Mouse (Mus musculus) lung, postnatal 14 days (tissue): Measurements from ENCODE around the gene Col20a1.

Experiments used
- DNase-seq: peaks from one replicate; pipeline ENCODE4 v3.0.0; 2021

Gene Col20a1

GRCm38 (mm10) chr2:180996436-180996835 is 10.1 kb downstream of the Col20a1 start:
- peak; percentile 29 for DNase-seq

- DNase-seq: no peak
Observed at GRCm38 (mm10) chr2:180996905-180997304, 10.6 kb downstream of the Col20a1 start.

DNA sequence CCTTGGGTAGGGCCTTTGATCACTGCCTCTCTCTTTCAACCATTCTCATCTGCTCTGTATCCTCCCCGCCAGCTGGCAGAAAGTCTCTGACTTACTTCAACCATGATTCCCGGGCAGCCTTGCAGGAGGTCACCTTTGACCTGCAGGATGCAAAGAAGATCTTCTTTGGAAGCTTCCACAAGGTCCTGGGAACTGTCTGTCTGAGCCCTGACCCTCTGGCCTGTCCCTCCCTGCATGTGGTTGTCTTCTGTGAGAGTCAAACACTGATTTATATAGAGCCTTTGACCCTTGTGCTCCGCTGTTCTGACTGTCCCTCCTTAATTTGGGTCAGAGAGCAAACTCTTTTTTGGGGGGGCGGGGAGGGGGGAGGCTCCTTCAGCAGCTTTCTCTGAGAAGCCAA is 20.7 kb downstream of the Col20a1 start:
- no peak for DNase-seq

DNA sequence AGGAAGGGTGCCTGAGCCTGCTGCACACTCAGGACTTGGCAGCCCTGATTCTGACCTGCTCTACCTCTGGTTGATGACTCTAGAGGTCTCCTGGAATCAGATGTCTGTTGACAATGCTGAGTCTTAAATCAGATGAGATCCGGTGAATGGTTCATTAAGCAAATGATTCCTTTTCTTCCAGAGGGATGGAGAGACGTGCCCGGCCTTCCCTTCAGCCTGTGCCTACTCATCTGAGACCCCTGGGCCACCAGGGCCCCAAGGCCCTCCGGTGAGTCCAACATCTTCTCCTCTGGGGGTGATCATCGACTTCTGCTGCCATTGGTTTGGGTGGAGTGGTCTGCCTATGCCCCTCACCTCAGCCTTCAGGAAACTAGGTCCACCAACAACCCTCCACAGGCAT is 22.0 kb downstream of the Col20a1 start:
- DNase-seq: no peak

- DNase-seq: no peak
Observed at GRCm38 (mm10) chr2:181031406-181031934, 45.1 kb downstream of the Col20a1 start.

DNA sequence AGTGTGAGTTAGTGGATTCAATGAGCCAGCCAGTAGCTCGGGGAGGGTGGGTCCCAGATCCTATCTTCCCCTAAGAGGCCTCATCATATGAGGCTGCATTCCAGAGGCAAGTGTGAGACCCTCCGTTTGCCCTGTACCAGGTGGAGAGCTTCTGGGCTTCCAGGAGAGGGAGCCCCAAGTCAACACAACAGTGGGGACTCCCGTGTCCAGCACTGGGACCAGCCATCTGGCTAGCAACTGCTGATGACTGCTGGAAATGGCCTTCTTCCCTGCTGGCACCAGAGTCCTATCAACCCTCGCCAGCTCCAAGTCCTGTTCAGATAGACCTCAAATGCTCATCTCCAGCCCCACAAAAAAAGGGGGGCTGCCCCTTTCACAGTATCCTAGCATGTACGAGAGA is 46.1 kb downstream of the Col20a1 start:
- peak; percentile 18 for DNase-seq

DNA sequence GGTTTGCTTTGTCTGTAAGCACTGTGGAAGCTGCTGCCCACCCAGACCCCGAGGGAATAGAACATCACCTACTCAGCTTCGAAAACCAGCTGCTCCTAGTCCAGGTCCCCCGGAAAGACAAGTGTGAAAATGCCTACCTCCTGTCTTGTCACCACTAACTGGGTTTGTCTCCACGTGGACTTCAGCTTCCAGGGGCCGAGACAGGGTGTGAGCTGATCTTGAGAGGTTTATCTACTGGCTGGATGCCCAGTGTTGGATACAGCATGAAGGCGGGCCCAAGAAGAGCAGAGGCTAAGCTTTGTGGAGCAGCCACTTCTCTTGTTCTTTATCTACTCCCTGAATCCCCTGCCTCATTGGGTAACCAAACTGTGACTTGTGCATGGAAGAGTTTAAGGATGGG is 47.0 kb downstream of the Col20a1 start:
- DNase-seq: peak; percentile 5

- DNase-seq: no peak
Observed at GRCm38 (mm10) chr2:181035186-181035585, 48.9 kb downstream of the Col20a1 start.

GRCm38 (mm10) chr2:181036561-181036960 is 50.2 kb downstream of the Col20a1 start:
- DNase-seq: no peak

- DNase-seq: no peak
Observed at GRCm38 (mm10) chr2:181038644-181039355, 52.5 kb downstream of the Col20a1 start.

- no peak for DNase-seq
Observed at GRCm38 (mm10) chr2:181039356-181039680, 53.0 kb downstream of the Col20a1 start.

- no peak for DNase-seq
Observed at GRCm38 (mm10) chr2:181041941-181042340, 55.6 kb downstream of the Col20a1 start.

- DNase-seq: no peak
Observed at GRCm38 (mm10) chr2:181042376-181042775, 56.0 kb downstream of the Col20a1 start.

DNA sequence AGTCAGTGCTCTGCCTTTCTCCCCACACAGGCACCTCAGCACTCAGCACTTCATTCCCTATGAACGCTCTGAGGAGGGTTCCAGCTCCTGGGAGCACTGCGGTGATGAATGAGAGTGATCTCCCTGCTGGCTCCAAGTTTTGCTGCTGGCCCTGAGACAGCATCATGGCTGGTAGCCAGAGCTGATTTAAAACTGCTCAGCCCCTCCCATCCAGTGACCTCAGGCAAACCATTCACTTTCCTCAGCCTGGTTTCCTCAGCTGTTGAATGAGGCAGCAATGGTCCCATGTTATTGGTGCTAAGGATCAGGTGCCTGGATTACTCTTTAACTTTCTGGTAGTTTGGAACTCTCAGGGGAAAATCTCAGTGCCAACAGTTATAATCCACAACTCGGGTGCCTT is 57.1 kb downstream of the Col20a1 start, which contains the start of gene Chrna4:
Gene Chrna4 (minus strand): TSS at position 110 of the 400 bp plus-strand sequence.
- DNase-seq: peak; percentile 9

GRCm38 (mm10) chr2:181044001-181044400 is 57.7 kb downstream of the Col20a1 start:
- no peak for DNase-seq

- DNase-seq: no peak
Observed at GRCm38 (mm10) chr2:181048252-181048945, 62.1 kb downstream of the Col20a1 start.

- DNase-seq: no peak
Observed at GRCm38 (mm10) chr2:181048986-181049385, 62.7 kb downstream of the Col20a1 start.

DNA sequence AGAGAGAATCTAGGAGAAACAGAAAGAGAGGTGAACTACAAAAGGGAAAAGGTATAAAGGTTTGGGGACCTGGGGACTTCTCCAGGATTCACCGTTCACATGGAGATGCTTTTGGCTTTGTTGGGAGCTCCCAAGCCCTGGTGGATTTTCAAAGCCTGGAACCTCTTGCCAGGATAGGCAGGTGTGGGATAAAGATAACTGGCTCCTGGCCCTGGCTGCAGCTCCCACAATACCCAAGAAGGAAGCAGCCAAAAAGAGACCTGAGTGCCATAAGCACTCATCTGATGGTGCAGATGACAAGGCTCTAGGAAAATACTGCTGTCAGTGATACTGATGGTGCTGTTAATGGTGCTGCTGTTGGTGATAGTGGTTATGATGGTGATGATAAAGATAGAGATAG is 65.8 kb downstream of the Col20a1 start:
- DNase-seq: no peak

GRCm38 (mm10) chr2:181057341-181057740 is 71.0 kb downstream of the Col20a1 start:
- no peak for DNase-seq

DNA sequence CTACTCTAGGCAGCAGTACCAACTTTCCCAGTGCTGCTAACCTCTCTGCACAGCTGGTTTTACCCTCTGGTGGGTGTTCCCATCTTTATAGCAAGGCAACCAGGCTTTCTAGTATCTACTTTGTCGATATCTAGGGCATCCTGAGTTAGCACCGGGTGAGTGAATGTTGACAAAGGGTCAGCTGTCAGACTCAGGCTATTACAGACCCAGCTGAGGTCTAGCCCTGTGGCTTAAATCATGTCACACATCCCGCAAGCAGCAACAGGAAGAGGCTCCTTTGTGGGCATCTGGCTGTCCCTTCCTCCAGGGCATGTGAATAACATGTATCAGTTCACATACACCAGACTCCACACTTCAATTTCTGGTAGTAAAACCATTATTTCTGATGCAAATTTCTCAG is 71.9 kb downstream of the Col20a1 start:
- DNase-seq: no peak

GRCm38 (mm10) chr2:181060127-181060526 is 73.8 kb downstream of the Col20a1 start:
- DNase-seq: peak; percentile 80

DNA sequence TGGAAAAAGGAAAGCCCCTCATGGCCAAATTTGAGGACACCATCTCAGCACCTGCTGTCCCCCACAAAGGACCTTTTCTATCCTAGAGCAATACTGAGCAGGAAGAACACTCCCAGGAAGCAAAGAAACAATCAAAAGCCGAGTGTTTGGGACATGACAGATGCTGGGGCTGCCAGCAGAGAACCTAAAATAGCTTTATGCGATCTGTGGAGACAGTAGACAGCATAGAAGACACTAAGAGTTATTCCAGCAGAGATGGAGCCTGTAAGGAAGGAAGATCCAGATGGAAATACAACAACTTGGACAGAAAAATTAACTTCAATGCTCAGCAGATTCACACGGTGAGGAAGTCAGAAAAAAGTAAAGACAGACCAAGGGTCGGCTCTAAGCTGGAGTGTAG is 79.5 kb downstream of the Col20a1 start:
- DNase-seq: no peak
